ENCODE assay signal across 8 mouse cellular contexts in genomic region chr17:33909869-33910250, GRCm38 (mm10). TPM values are rescaled to one million over a fixed set of nuclear protein-coding genes. Genes with fewer than 3 reads are reported as not detected.
DNase-seq lines count a peak whose midpoint lies in the region; ATAC-seq lines count a peak whose summit lies in the region.

No protein-coding gene starts in this region.

- intact Hi-C loops in heart, postnatal 36 days (cut with DNase I) = no loop called here

- ATAC-seq in embryonic facial prominence, embryonic 15.5 days (ENCODE audit: insufficient number of reproducible peaks, low FRiP score, low TSS enrichment, low read depth) = no peak
- ATAC-seq in limb, embryonic 12.5 days (ENCODE audit: insufficient number of reproducible peaks, insufficient read depth, low FRiP score, low TSS enrichment, low read depth) = no peak
- peak; percentile 9; the same call in 1 of the 2 replicates for ATAC-seq in midbrain, embryonic 11.5 days (ENCODE audit: low FRiP score)

- peak overlapping the region; percentile 96 for H3K4me3 ChIP-seq in embryonic facial prominence, embryonic 15.5 days (replicated peaks)
- peak overlapping the region; percentile 75 for H3K4me3 ChIP-seq in limb, embryonic 12.5 days (replicated peaks)
- peak overlapping the region; percentile 83 for H3K4me3 ChIP-seq in midbrain, embryonic 11.5 days (ENCODE audit: low read depth, low read length)

- no peaks in the 10 kb centered on the region for H3K27me3 ChIP-seq in embryonic facial prominence, embryonic 15.5 days
- H3K27me3 ChIP-seq in limb, embryonic 12.5 days = no peaks in the 10 kb centered on the region
- H3K27me3 ChIP-seq in midbrain, embryonic 11.5 days (ENCODE audit: control insufficient read depth, insufficient read depth, low read length) = no peaks in the 10 kb centered on the region

- DNase-seq in urinary bladder, postnatal 36 days (ENCODE audit: low spot score in 2 of 2) = peak; percentile 57 to 69
- DNase-seq in urinary bladder, postnatal 25 days (ENCODE audit: low spot score) = no peak
- DNase-seq in heart, postnatal 36 days = peak; percentile 56 to 60
- DNase-seq in midbrain, embryonic 11.5 days (ENCODE audit: low spot score, missing footprints) = no peak
- DNase-seq in cerebellum, adult 11-12 months = no peak
- no peak for DNase-seq in cerebellum, postnatal 14 days

- no peaks in the 10 kb centered on the region for H3K9me3 ChIP-seq in embryonic facial prominence, embryonic 15.5 days (replicated peaks)
- no peaks in the 10 kb centered on the region for H3K9me3 ChIP-seq in limb, embryonic 12.5 days
- no peaks in the 10 kb centered on the region for H3K9me3 ChIP-seq in midbrain, embryonic 11.5 days (ENCODE audit: control insufficient read depth, low read length)

- H3K36me3 ChIP-seq in embryonic facial prominence, embryonic 15.5 days = peaks cover 37% of the 10 kb centered on the region
- H3K36me3 ChIP-seq in limb, embryonic 12.5 days = peaks cover 44% of the 10 kb centered on the region
- peaks cover 18% of the 10 kb centered on the region for H3K36me3 ChIP-seq in midbrain, embryonic 11.5 days (ENCODE audit: control insufficient read depth, insufficient read depth, low read length)

- H3K4me1 ChIP-seq in embryonic facial prominence, embryonic 15.5 days = peaks cover 31% of the 10 kb centered on the region
- H3K4me1 ChIP-seq in limb, embryonic 12.5 days (replicated peaks) = peaks cover 33% of the 10 kb centered on the region
- H3K4me1 ChIP-seq in midbrain, embryonic 11.5 days (ENCODE audit: control insufficient read depth, insufficient read depth, low read length) = peaks cover 15% of the 10 kb centered on the region

- peak overlapping the region; percentile 91 for H3K27ac ChIP-seq in embryonic facial prominence, embryonic 15.5 days (replicated peaks)
- peak overlapping the region; percentile 91 for H3K27ac ChIP-seq in limb, embryonic 12.5 days
- H3K27ac ChIP-seq in midbrain, embryonic 11.5 days (ENCODE audit: low read depth, low read length) = peak overlapping the region; percentile 27; the same call in 1 of the 2 replicates

- H3K4me2 ChIP-seq in embryonic facial prominence, embryonic 15.5 days (replicated peaks) = peak overlapping the region; percentile 88
- peak overlapping the region; percentile 94 for H3K4me2 ChIP-seq in limb, embryonic 12.5 days
- peak overlapping the region; percentile 99 for H3K4me2 ChIP-seq in midbrain, embryonic 11.5 days

- 0% methylated on average over 14 of the region's 14 CpGs for WGBS in embryonic facial prominence, embryonic 15.5 days
- 1% methylated on average over 14 of the region's 14 CpGs for WGBS in limb, embryonic 12.5 days
- WGBS in midbrain, embryonic 11.5 days = 0% methylated on average over 14 of the region's 14 CpGs

- H3K9ac ChIP-seq in embryonic facial prominence, embryonic 15.5 days = peak overlapping the region; percentile 83
- H3K9ac ChIP-seq in limb, embryonic 12.5 days (replicated peaks) = peak overlapping the region; percentile 81
- peak overlapping the region; percentile 88 for H3K9ac ChIP-seq in midbrain, embryonic 11.5 days (ENCODE audit: low read length)

RNA-seq across cellular contexts. Expression of gene Daxx, which starts 0.6 kb away (rescaled TPM):
- 48.5 and 51.7 TPM in 2 replicates for polyA plus RNA-seq in embryonic facial prominence, embryonic 15.5 days (2015; fragmentation: Nextera tagmentation; extraction: Ambion mirVana)
- total RNA-seq in heart, postnatal 36 days (2021) = 10 to 100 TPM; 15.7 to 18.0 TPM
- polyA plus RNA-seq in limb, embryonic 12.5 days (2016; fragmentation: Nextera tagmentation; extraction: Ambion mirVana) = 66.2 and 79.3 TPM in 2 replicates
- 59.5 and 60.4 TPM in 2 replicates for polyA plus RNA-seq in midbrain, embryonic 11.5 days (2014; fragmentation: Nextera tagmentation; extraction: Ambion mirVana)

RNA-seq across cellular contexts. Expression of gene Platr17, which starts 4.9 kb away (rescaled TPM):
- polyA plus RNA-seq in embryonic facial prominence, embryonic 15.5 days (2015; fragmentation: Nextera tagmentation; extraction: Ambion mirVana) = 0.55 and 0.58 TPM in 2 replicates
- total RNA-seq in heart, postnatal 36 days (2021) = not detected
- 0.46 and 1.1 TPM in 2 replicates for polyA plus RNA-seq in limb, embryonic 12.5 days (2016; fragmentation: Nextera tagmentation; extraction: Ambion mirVana)
- polyA plus RNA-seq in midbrain, embryonic 11.5 days (2014; fragmentation: Nextera tagmentation; extraction: Ambion mirVana) = 0.22 TPM in 1 of 2 replicates, not detected in the other

RNA-seq across cellular contexts. Expression of gene Tapbp, which starts 5.8 kb away (rescaled TPM):
- 40.2 and 49.3 TPM in 2 replicates for polyA plus RNA-seq in embryonic facial prominence, embryonic 15.5 days (2015; fragmentation: Nextera tagmentation; extraction: Ambion mirVana)
- total RNA-seq in heart, postnatal 36 days (2021) = 100 to 1,000 TPM; 103 to 112 TPM
- polyA plus RNA-seq in limb, embryonic 12.5 days (2016; fragmentation: Nextera tagmentation; extraction: Ambion mirVana) = 21.5 and 23.5 TPM in 2 replicates
- 13.6 and 14.8 TPM in 2 replicates for polyA plus RNA-seq in midbrain, embryonic 11.5 days (2014; fragmentation: Nextera tagmentation; extraction: Ambion mirVana)

RNA-seq across cellular contexts. Expression of gene Zbtb22, which starts 5.8 kb away (rescaled TPM):
- polyA plus RNA-seq in embryonic facial prominence, embryonic 15.5 days (2015; fragmentation: Nextera tagmentation; extraction: Ambion mirVana) = 15.8 and 17.8 TPM in 2 replicates
- total RNA-seq in heart, postnatal 36 days (2021) = 10 to 100 TPM; 20.1 to 20.6 TPM
- polyA plus RNA-seq in limb, embryonic 12.5 days (2016; fragmentation: Nextera tagmentation; extraction: Ambion mirVana) = 21.8 and 22.4 TPM in 2 replicates
- 8.0 and 9.4 TPM in 2 replicates for polyA plus RNA-seq in midbrain, embryonic 11.5 days (2014; fragmentation: Nextera tagmentation; extraction: Ambion mirVana)

RNA-seq across cellular contexts. Expression of gene Kifc1, which starts 19.4 kb away (rescaled TPM):
- polyA plus RNA-seq in embryonic facial prominence, embryonic 15.5 days (2015; fragmentation: Nextera tagmentation; extraction: Ambion mirVana) = 6.7 and 6.8 TPM in 2 replicates
- 1 to 10 TPM in 1 of 2 experiments, under 1 TPM in 1; 0.87 to 1.5 TPM for total RNA-seq in heart, postnatal 36 days (2021)
- polyA plus RNA-seq in limb, embryonic 12.5 days (2016; fragmentation: Nextera tagmentation; extraction: Ambion mirVana) = 6.6 and 7.6 TPM in 2 replicates
- 8.1 and 11.4 TPM in 2 replicates for polyA plus RNA-seq in midbrain, embryonic 11.5 days (2014; fragmentation: Nextera tagmentation; extraction: Ambion mirVana)

Comparison
In these comparisons a context has a peak if more than half of its experiments do, and no peak if none do; other contexts are left out.
1. DNase-seq: peak in urinary bladder, postnatal 36 days (2 of 2) and heart, postnatal 36 days (2 of 2); none in urinary bladder, postnatal 25 days (single experiment), midbrain, embryonic 11.5 days (single experiment), cerebellum, adult 11-12 months (single experiment) and cerebellum, postnatal 14 days (0 of 2).
2. H3K27ac ChIP-seq: peak in every context shown above with its lines; median percentile 91 in embryonic facial prominence, embryonic 15.5 days; 91 in limb, embryonic 12.5 days; 27 in midbrain, embryonic 11.5 days.
3. Peak in every context shown above with its lines, with median percentiles within 50 percentile points of each other: H3K4me2 ChIP-seq, H3K4me3 ChIP-seq and H3K9ac ChIP-seq.